Mouse (Mus musculus) MEL (cell line): Measurements from ENCODE around the gene Babam2. TPM values are rescaled to one million over a fixed set of nuclear protein-coding genes. Genes with fewer than 3 reads are reported as not detected.

Source experiments
- DNase-seq: peaks from one replicate; pipeline ENCODE4 v3.0.0; 2011; ENCODE audit warnings: low read depth, low spot score
- H3K27ac ChIP-seq: 2 replicates; pipeline ENCODE4 v1.5.1; 2012; ENCODE audit warnings: low read depth, mild to moderate bottlenecking, control low read depth, low read length, moderate library complexity; ENCODE audit not compliant: control insufficient read depth
- H3K27me3 ChIP-seq, 2 experiments: fragments of 150-350 bp in 1 of 2; sonication (generic) in 1 of 2; 2 replicates each; pipeline ENCODE4 v1.6.1; 2012; ENCODE audit warnings: low read length in 2 of 2, mild to moderate bottlenecking in 2 of 2, improper control_type of control experiment in 1 of 2, moderate library complexity in 1 of 2; ENCODE audit not compliant: insufficient read depth in 2 of 2, control insufficient read depth in 1 of 2
- H3K36me3 ChIP-seq, 2 experiments: 2 replicates each; pipeline ENCODE4 v1.6.1; 2012 to 2014; ENCODE audit warnings: low read length in 2 of 2, improper control_type of control experiment in 1 of 2, inconsistent platforms in 1 of 2, mild to moderate bottlenecking in 1 of 2; ENCODE audit not compliant: insufficient read depth in 2 of 2, control insufficient read depth in 1 of 2
- H3K4me1 ChIP-seq, 2 experiments: fragments of 150-350 bp in 1 of 2; sonication (generic) in 1 of 2; 2 replicates each; pipeline ENCODE4 v1.6.1; 2012; ENCODE audit warnings: low read length in 2 of 2, improper control_type of control experiment in 1 of 2, mild to moderate bottlenecking in 1 of 2; ENCODE audit not compliant: insufficient read depth in 2 of 2, control insufficient read depth in 1 of 2
- H3K4me3 ChIP-seq, 2 experiments: fragments of 150-350 bp in 1 of 2; sonication (generic) in 1 of 2; 2 replicates each; pipeline ENCODE4 v1.5.1; 2012; ENCODE audit warnings: low read depth in 2 of 2, low read length in 2 of 2, mild to moderate bottlenecking in 2 of 2, moderate library complexity in 2 of 2, control low read depth in 1 of 2, improper control_type of control experiment in 1 of 2; ENCODE audit not compliant: control insufficient read depth in 1 of 2, insufficient read depth in 1 of 2
- H3K79me2 ChIP-seq: 2 replicates; pipeline ENCODE4 v1.6.1; 2012; ENCODE audit warnings: mild to moderate bottlenecking, low read length, moderate library complexity; ENCODE audit not compliant: control insufficient read depth, poor library complexity, insufficient read depth
- H3K9ac ChIP-seq: 2 replicates; pipeline ENCODE4 v1.6.1; 2012; ENCODE audit warnings: low read depth, mild to moderate bottlenecking, control low read depth, low read length, moderate library complexity; ENCODE audit not compliant: control insufficient read depth, poor library complexity, severe bottlenecking
- H3K9me3 ChIP-seq: fragments of 150-350 bp; sonication (generic); replicated peaks from 2 replicates; pipeline ENCODE4 v1.6.1; 2012; ENCODE audit warnings: mild to moderate bottlenecking, low read length, improper control_type of control experiment, moderate library complexity; ENCODE audit not compliant: insufficient read depth
- CHD1 ChIP-seq: IDR thresholded peaks from 2 replicates; pipeline ENCODE4 v1.6.1; 2012; ENCODE audit warnings: low read depth, mild to moderate bottlenecking, inconsistent platforms, low read length, improper control_type of control experiment
- CHD2 ChIP-seq: IDR thresholded peaks from 2 replicates; pipeline ENCODE4 v1.6.1; 2011; ENCODE audit warnings: low read length, improper control_type of control experiment
- E2F4 ChIP-seq: IDR thresholded peaks from 2 replicates; pipeline ENCODE4 v1.6.1; 2011; ENCODE audit warnings: low read depth, low read length, improper control_type of control experiment, borderline replicate concordance
- ELF1 ChIP-seq: IDR thresholded peaks from 2 replicates; pipeline ENCODE4 v1.6.1; 2014; ENCODE audit warnings: low read depth, mild to moderate bottlenecking, inconsistent platforms, low read length, improper control_type of control experiment, moderate library complexity
- EP300 ChIP-seq, 2 experiments: IDR thresholded peaks; 2 replicates each; pipeline ENCODE4 v1.6.1; 2011; ENCODE audit warnings: improper control_type of control experiment in 2 of 2, low read length in 2 of 2, low read depth in 1 of 2, mild to moderate bottlenecking in 1 of 2
- ETS1 ChIP-seq: IDR thresholded peaks from 2 replicates; pipeline ENCODE4 v1.6.1; 2012; ENCODE audit warnings: low read depth, mild to moderate bottlenecking, inconsistent platforms, low read length, improper control_type of control experiment, moderate library complexity
- GABPA ChIP-seq: IDR thresholded peaks from 2 replicates; pipeline ENCODE4 v1.6.1; 2012; ENCODE audit warnings: low read depth, mild to moderate bottlenecking, inconsistent platforms, low read length, improper control_type of control experiment, moderate library complexity
- GATA1 ChIP-seq: IDR thresholded peaks from 2 replicates; pipeline ENCODE4 v1.6.1; 2011; ENCODE audit warnings: low read depth, low read length, improper control_type of control experiment
- KAT2A ChIP-seq: conservative IDR thresholded peaks from 2 replicates; pipeline ENCODE4 v1.6.1; 2012; ENCODE audit warnings: low read depth, low read length, improper control_type of control experiment, inconsistent platforms
- MAX ChIP-seq: IDR thresholded peaks from 2 replicates; pipeline ENCODE4 v1.6.1; 2011; ENCODE audit warnings: low read length, improper control_type of control experiment
- MAZ ChIP-seq: IDR thresholded peaks from 2 replicates; pipeline ENCODE4 v1.6.1; 2012; ENCODE audit warnings: low read depth, mild to moderate bottlenecking, inconsistent platforms, low read length, improper control_type of control experiment
- MXI1 ChIP-seq: IDR thresholded peaks from 2 replicates; pipeline ENCODE4 v1.6.1; 2011; ENCODE audit warnings: mild to moderate bottlenecking, low read depth, low read length, improper control_type of control experiment
- MYC ChIP-seq: IDR thresholded peaks from 2 replicates; pipeline ENCODE4 v1.6.1; 2011; ENCODE audit warnings: low read depth, mild to moderate bottlenecking, low read length, improper control_type of control experiment, moderate library complexity
- NRF1 ChIP-seq: IDR thresholded peaks from 2 replicates; pipeline ENCODE4 v1.6.1; 2014; ENCODE audit warnings: low read depth, mild to moderate bottlenecking, inconsistent platforms, low read length, improper control_type of control experiment, moderate library complexity; ENCODE audit not compliant: poor library complexity, insufficient read depth, severe bottlenecking
- POLR2A ChIP-seq, 2 experiments: IDR thresholded peaks; 2 replicates each; pipeline ENCODE4 v1.6.1; 2011 to 2012; ENCODE audit warnings: low read length in 2 of 2, mild to moderate bottlenecking in 2 of 2, control low read depth in 1 of 2, improper control_type of control experiment in 1 of 2, low read depth in 1 of 2, moderate library complexity in 1 of 2; ENCODE audit not compliant: control insufficient read depth in 1 of 2, insufficient read depth in 1 of 2, poor library complexity in 1 of 2
- POLR2AphosphoS5 ChIP-seq: IDR thresholded peaks from 2 replicates; pipeline ENCODE4 v1.6.1; 2012; ENCODE audit warnings: low read depth, borderline replicate concordance, mild to moderate bottlenecking, inconsistent platforms, low read length, moderate library complexity, mixed read lengths
- RAD21 ChIP-seq: IDR thresholded peaks from 2 replicates; pipeline ENCODE4 v1.6.1; 2011; ENCODE audit warnings: mild to moderate bottlenecking, low read depth, low read length, improper control_type of control experiment
- RCOR1 ChIP-seq: IDR thresholded peaks from 2 replicates; pipeline ENCODE4 v1.6.1; 2012; ENCODE audit warnings: low read depth, mild to moderate bottlenecking, inconsistent platforms, low read length, improper control_type of control experiment
- SIN3A ChIP-seq: IDR thresholded peaks from 2 replicates; pipeline ENCODE4 v1.6.1; 2012; ENCODE audit warnings: low read length, improper control_type of control experiment, inconsistent platforms
- TAL1 ChIP-seq: IDR thresholded peaks from 2 replicates; pipeline ENCODE4 v1.6.1; 2012; ENCODE audit warnings: mild to moderate bottlenecking, inconsistent platforms, low read length, moderate library complexity, mixed read lengths
- TBP ChIP-seq: IDR thresholded peaks from 2 replicates; pipeline ENCODE4 v1.8.0; 2011; ENCODE audit warnings: low read depth, low read length, improper control_type of control experiment
- UBTF ChIP-seq: IDR thresholded peaks from 2 replicates; pipeline ENCODE4 v1.6.1; 2012; ENCODE audit warnings: low read depth, mild to moderate bottlenecking, inconsistent platforms, low read length, improper control_type of control experiment, moderate library complexity, borderline replicate concordance; ENCODE audit not compliant: insufficient read depth
- USF2 ChIP-seq, 2 experiments: IDR thresholded peaks; 2 replicates each; pipeline ENCODE4 v1.6.1; 2011 to 2012; ENCODE audit warnings: improper control_type of control experiment in 2 of 2, low read length in 2 of 2, borderline replicate concordance in 1 of 2, inconsistent platforms in 1 of 2, low read depth in 1 of 2, mild to moderate bottlenecking in 1 of 2; ENCODE audit not compliant: insufficient read depth in 1 of 2
- ZC3H11A ChIP-seq: IDR thresholded peaks from 2 replicates; pipeline ENCODE4 v1.6.1; 2012; ENCODE audit warnings: low read depth, mild to moderate bottlenecking, inconsistent platforms, low read length, improper control_type of control experiment
- ZKSCAN1 ChIP-seq: IDR thresholded peaks from 2 replicates; pipeline ENCODE4 v1.6.1; 2012; ENCODE audit warnings: low read depth, mild to moderate bottlenecking, inconsistent platforms, low read length, improper control_type of control experiment, moderate library complexity
- ZMIZ1 ChIP-seq: IDR thresholded peaks from 2 replicates; pipeline ENCODE4 v1.6.1; 2012; ENCODE audit warnings: low read depth, mild to moderate bottlenecking, inconsistent platforms, low read length, improper control_type of control experiment, moderate library complexity
- ZNF384 ChIP-seq: IDR thresholded peaks from 2 replicates; pipeline ENCODE4 v1.6.1; 2012; ENCODE audit warnings: low read depth, mild to moderate bottlenecking, inconsistent platforms, low read length, improper control_type of control experiment
- polyA plus RNA-seq, 2 experiments: library from polyadenylated mRNA; stranded (reverse) in 1 of 2; unstranded in 1 of 2; fragments of >175 nt in 1 of 2; fragments of >200 nt in 1 of 2; gene quantifications; 2 replicates each; pipeline versions ENCODE4 v1.2.1 to v1.2.4; 2012; ENCODE audit warnings: low replicate concordance in 2 of 2, low read depth in 1 of 2; ENCODE audit not compliant: insufficient read length in 2 of 2, insufficient read depth in 1 of 2, missing spikeins in 1 of 2
- total RNA-seq: library from RNA; depleted of rRNA; stranded (reverse); fragments of 300-350 nt; gene quantifications from 2 replicates; pipeline ENCODE4 v1.2.3, GENCODE M21; 2012

The Babam2 gene
- total and polyA plus RNA-seq, 3 experiments: 43.3 to 86.6 TPM; not detected in 1

GRCm38 (mm10) chr5:32052467-32052866 is 355.0 kb downstream of the Babam2 start:
- H3K36me3 ChIP-seq: no peaks in the 10 kb centered on the region; a peak in 1 of 4 replicates
- no peaks in the 10 kb centered on the region for H3K27me3 ChIP-seq
- no peak overlapping the region for H3K27ac ChIP-seq
- no peaks in the 10 kb centered on the region for H3K4me1 ChIP-seq
- H3K9ac ChIP-seq: no peak overlapping the region
- no peak for DNase-seq
- no peak overlapping the region for H3K4me3 ChIP-seq
- TF ChIP-seq ZNF384 (no peak), TBP (no peak), SIN3A (no peak), ZKSCAN1 (no peak), RCOR1 (no peak), CHD1 (no peak), MYC (no peak), CHD2 (no peak), MAZ (no peak), E2F4 (no peak), UBTF (no peak), MAX (no peak), USF2 (IDR thresholded peaks at IDR 0.05; ENCODE audit: borderline replicate concordance in 1 of 2, insufficient read depth in 1 of 2, low read depth in 1 of 2, low read length in 2 of 2) (no peak)
- no peaks in the 10 kb centered on the region for H3K9me3 ChIP-seq
- no peaks in the 10 kb centered on the region for H3K79me2 ChIP-seq

GRCm38 (mm10) chr5:32053476-32053875 is 356.0 kb downstream of the Babam2 start:
- Histone ChIP-seq H3K36me3 (no peaks in the 10 kb centered on the region; a peak in 1 of 4 replicates), H3K27ac (no peak overlapping the region), H3K4me3 (no peak overlapping the region), H3K4me1 (no peaks in the 10 kb centered on the region), H3K9ac (no peak overlapping the region), H3K79me2 (no peaks in the 10 kb centered on the region), H3K9me3 (no peaks in the 10 kb centered on the region), H3K27me3 (no peaks in the 10 kb centered on the region)
- TF ChIP-seq ZC3H11A: no peak
- DNase-seq: no peak

- no peak for DNase-seq
- Histone ChIP-seq H3K79me2 (no peaks in the 10 kb centered on the region), H3K27ac (no peak overlapping the region), H3K4me1 (no peaks in the 10 kb centered on the region), H3K36me3 (no peaks in the 10 kb centered on the region; a peak in 1 of 4 replicates), H3K27me3 (no peaks in the 10 kb centered on the region), H3K9ac (no peak overlapping the region), H3K9me3 (no peaks in the 10 kb centered on the region), H3K4me3 (no peak overlapping the region)
- TF ChIP-seq MXI1: no peak
- TF ChIP-seq MAX: no peak
- TF ChIP-seq TAL1: no peak
- no peak for TF ChIP-seq GABPA
- TF ChIP-seq ZMIZ1: no peak
- TF ChIP-seq NRF1: no peak
- TF ChIP-seq RAD21: no peak
- TF ChIP-seq ZKSCAN1: no peak
- TF ChIP-seq MYC: no peak
- no peak for TF ChIP-seq GATA1
- TF ChIP-seq KAT2A: no peak
- TF ChIP-seq TBP: no peak
- no peak for TF ChIP-seq POLR2A (IDR thresholded peaks at IDR 0.05; ENCODE audit: control insufficient read depth in 1 of 2, insufficient read depth in 1 of 2, low read depth in 1 of 2, low read length in 2 of 2, poor library complexity in 1 of 2)
- no peak for TF ChIP-seq ELF1
- no peak for TF ChIP-seq USF2 (IDR thresholded peaks at IDR 0.05; ENCODE audit: borderline replicate concordance in 1 of 2, insufficient read depth in 1 of 2, low read depth in 1 of 2, low read length in 2 of 2)
- no peak for TF ChIP-seq POLR2AphosphoS5
- TF ChIP-seq EP300 (IDR thresholded peaks at IDR 0.05; ENCODE audit: low read depth in 1 of 2, low read length in 2 of 2): no peak
- no peak for TF ChIP-seq ETS1
Observed at GRCm38 (mm10) chr5:32055676-32056075, 358.2 kb downstream of the Babam2 start.
